Comparison of ENCODE assay signal across 16 mouse cellular contexts in the genomic region with DNA sequence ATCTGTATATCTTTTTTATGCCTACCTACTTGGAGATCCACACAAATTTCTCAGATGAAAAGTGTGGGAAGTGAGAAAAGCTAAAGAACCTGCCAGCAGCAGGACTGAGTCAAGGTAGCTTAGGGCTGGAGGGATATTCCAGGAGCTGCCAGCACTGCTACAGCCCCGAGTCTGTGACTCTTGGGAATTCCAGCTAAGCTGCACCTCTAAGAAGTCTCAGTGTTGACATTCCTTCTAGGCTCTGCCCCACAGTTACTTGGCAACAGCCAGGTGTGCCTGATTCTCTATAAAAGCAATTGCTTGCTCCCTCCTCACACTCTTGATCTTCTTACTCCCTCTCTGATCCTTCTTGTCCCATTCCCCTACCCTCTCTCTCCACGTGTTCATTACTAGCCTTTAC. TPM values are rescaled to one million over a fixed set of nuclear protein-coding genes. Genes with fewer than 3 reads are reported as not detected.
DNase-seq lines count a peak whose midpoint lies in the region; ATAC-seq and TF ChIP-seq lines count a peak whose summit lies in the region.
"Had no signal": no experiment of that assay in that cellular context is flagged by ENCODE, and none has a peak within 500 bp of the region (broad histone marks: within the 10 kb centered on the region; RNA-seq: fewer than 3 reads in every experiment).

No protein-coding gene starts in this region.

- H3K36me3 ChIP-seq in kidney, embryonic 16.5 days (ENCODE audit: insufficient read depth, low read length) = no peaks in the 10 kb centered on the region
- no peaks in the 10 kb centered on the region for H3K36me3 ChIP-seq in limb, embryonic 14.5 days (ENCODE audit: control insufficient read depth, insufficient read depth, low read length)
- no peaks in the 10 kb centered on the region for H3K36me3 ChIP-seq in stomach, embryonic 16.5 days (ENCODE audit: control insufficient read depth, insufficient read depth, low read length)
- H3K36me3 ChIP-seq: forebrain, embryonic 15.5 days; heart, embryonic 10.5 days; liver, embryonic 12.5 days; midbrain, embryonic 12.5 days had no signal

- peaks cover 6% of the 10 kb centered on the region for H3K4me1 ChIP-seq in kidney, embryonic 16.5 days (ENCODE audit: insufficient read depth, low read length)
- 0 out of 2 replicates have a peak, but pooled peaks cover 6% of the 10 kb centered on the region for H3K4me1 ChIP-seq in limb, embryonic 14.5 days (ENCODE audit: control insufficient read depth, insufficient read depth, low read length)
- no peaks in the 10 kb centered on the region for H3K4me1 ChIP-seq in stomach, embryonic 16.5 days (ENCODE audit: control insufficient read depth, insufficient read depth, low read length)
- H3K4me1 ChIP-seq: forebrain, embryonic 15.5 days; heart, embryonic 10.5 days; liver, embryonic 12.5 days; midbrain, embryonic 12.5 days had no signal

- peak; percentile 63; the same call in 1 of the 2 replicates for ATAC-seq in kidney, embryonic 16.5 days (ENCODE audit: low FRiP score, low TSS enrichment)
- ATAC-seq in limb, embryonic 14.5 days (ENCODE audit: low FRiP score, low read depth) = no peak
- ATAC-seq in stomach, embryonic 16.5 days (ENCODE audit: insufficient read depth, low FRiP score) = peak; percentile 69; the same call in 1 of the 2 replicates
- ATAC-seq: forebrain, embryonic 15.5 days; liver, embryonic 12.5 days had no signal

- H3K9ac ChIP-seq in kidney, embryonic 16.5 days (replicated peaks; ENCODE audit: low read length) = no peak overlapping the region; the same call in 1 of the 2 replicates
- H3K9ac ChIP-seq in limb, embryonic 14.5 days (ENCODE audit: low read depth, low read length, severe bottlenecking) = no peak overlapping the region
- no peak overlapping the region for H3K9ac ChIP-seq in stomach, embryonic 16.5 days (ENCODE audit: low read length)
- H3K9ac ChIP-seq: forebrain, embryonic 15.5 days; liver, embryonic 12.5 days; midbrain, embryonic 12.5 days had no signal

- WGBS in kidney, embryonic 16.5 days = 17% methylated on average over 2 of the region's 2 CpGs
- 9% methylated on average over 2 of the region's 2 CpGs for WGBS in limb, embryonic 14.5 days
- 16% methylated on average over 2 of the region's 2 CpGs for WGBS in stomach, embryonic 16.5 days

- H3K4me2 ChIP-seq in kidney, embryonic 16.5 days (replicated peaks; ENCODE audit: low read depth, low read length) = no peak overlapping the region
- H3K4me2 ChIP-seq in limb, embryonic 14.5 days (replicated peaks; ENCODE audit: low read depth, low read length, severe bottlenecking) = no peak overlapping the region
- H3K4me2 ChIP-seq in stomach, embryonic 16.5 days (ENCODE audit: low read depth, low read length) = no peak overlapping the region
- H3K4me2 ChIP-seq: forebrain, embryonic 15.5 days; liver, embryonic 12.5 days; midbrain, embryonic 12.5 days had no signal

- TF ChIP-seq POLR2A in limb, embryonic 14.5 days (IDR thresholded peaks at IDR 0.05; ENCODE audit: borderline replicate concordance, extremely low read depth, insufficient read depth, insufficient read length) = no peak

- no peaks in the 10 kb centered on the region for H3K27me3 ChIP-seq in kidney, embryonic 16.5 days (ENCODE audit: insufficient read depth, low read length)
- H3K27me3 ChIP-seq in limb, embryonic 14.5 days (ENCODE audit: control insufficient read depth, insufficient read depth, low read length) = no peaks in the 10 kb centered on the region
- no peaks in the 10 kb centered on the region for H3K27me3 ChIP-seq in stomach, embryonic 16.5 days (ENCODE audit: control insufficient read depth, insufficient read depth, low read length)
- H3K27me3 ChIP-seq: CH12.LX; forebrain, embryonic 15.5 days; liver, embryonic 12.5 days; midbrain, embryonic 12.5 days had no signal

- no peak overlapping the region for H3K27ac ChIP-seq in kidney, embryonic 16.5 days (ENCODE audit: low read length)
- no peak overlapping the region for H3K27ac ChIP-seq in limb, embryonic 14.5 days (replicated peaks; ENCODE audit: low read depth, low read length)
- no peak overlapping the region for H3K27ac ChIP-seq in stomach, embryonic 16.5 days (ENCODE audit: low read length)
- H3K27ac ChIP-seq: forebrain, embryonic 15.5 days; heart, embryonic 10.5 days; liver, embryonic 12.5 days; midbrain, embryonic 12.5 days had no signal

- DNase-seq in kidney, postnatal 4 days = no peak
- DNase-seq in brain, adult 2 months (ENCODE audit: low read depth, low spot score) = peak; percentile 43
- DNase-seq in limb, embryonic 14.5 days (ENCODE audit: low spot score) = peak; percentile 8
- no peak for DNase-seq in cerebellum, adult 11 months
- no peak for DNase-seq in ovary, postnatal 36 days (ENCODE audit: low spot score)
- DNase-seq: cerebellum, adult 9-10 months; kidney, adult 9 months; thymus, adult 2 months had no signal

- no peaks in the 10 kb centered on the region for H3K9me3 ChIP-seq in kidney, embryonic 16.5 days (ENCODE audit: low read length)
- H3K9me3 ChIP-seq in limb, embryonic 14.5 days (ENCODE audit: control insufficient read depth, low read length) = no peaks in the 10 kb centered on the region
- no peaks in the 10 kb centered on the region for H3K9me3 ChIP-seq in stomach, embryonic 16.5 days (replicated peaks; ENCODE audit: control insufficient read depth, low read length)
- H3K9me3 ChIP-seq: forebrain, embryonic 15.5 days; heart, embryonic 10.5 days; liver, embryonic 12.5 days; midbrain, embryonic 12.5 days had no signal

- H3K4me3 ChIP-seq in kidney, embryonic 16.5 days (ENCODE audit: low read length) = no peak overlapping the region
- no peak overlapping the region for H3K4me3 ChIP-seq in limb, embryonic 14.5 days (replicated peaks; ENCODE audit: low read length)
- H3K4me3 ChIP-seq in stomach, embryonic 16.5 days (replicated peaks; ENCODE audit: low read length) = no peak overlapping the region
- H3K4me3 ChIP-seq: erythroblast, embryonic 14.5 days; forebrain, embryonic 15.5 days; heart, embryonic 10.5 days; liver, embryonic 12.5 days; midbrain, embryonic 12.5 days had no signal

RNA-seq across cellular contexts. Expression of a gene that starts 30.5 kb away (rescaled TPM):
- polyA plus RNA-seq in kidney, embryonic 16.5 days (2015; fragmentation: Nextera tagmentation; extraction: Ambion mirVana) = 149 and 153 TPM in 2 replicates
- 33.8 and 34.3 TPM in 2 replicates for polyA plus RNA-seq in limb, embryonic 14.5 days (2012; rRNA removed)
- polyA plus RNA-seq in limb, embryonic 14.5 days (2014; fragmentation: Nextera tagmentation; extraction: Ambion mirVana) = 71.4 and 75.1 TPM in 2 replicates
- 68.5 and 71.3 TPM in 2 replicates for polyA plus RNA-seq in stomach, embryonic 16.5 days (2015; fragmentation: Nextera tagmentation; extraction: Ambion mirVana)

Comparison
In these comparisons a context has a peak if more than half of its experiments do, and no peak if none do; other contexts are left out.
1. DNase-seq: peak in brain, adult 2 months (single experiment) and limb, embryonic 14.5 days (single experiment); none in kidney, postnatal 4 days (0 of 2), cerebellum, adult 11 months (single experiment) and ovary, postnatal 36 days (single experiment).